Mouse (Mus musculus) neural tube, embryonic 14.5 days (tissue): ENCODE data around the gene Fto. TPM values are rescaled to one million over a fixed set of nuclear protein-coding genes. Genes with fewer than 3 reads are reported as not detected.

Source experiments
- ATAC-seq: fragments of 200-750 bp; cut with Nextera tagmentation; 2 replicates; pipeline ENCODE4 v1.8.0; 2017; ENCODE audit warnings: low read depth, mild to moderate bottlenecking, moderate TSS enrichment, moderate library complexity
- H3K27ac ChIP-seq: fragments of 300-500 bp; sonication (generic); 2 replicates; pipeline ENCODE4 v1.5.1; 2014; ENCODE audit warnings: low read depth, mild to moderate bottlenecking, control low read depth, low read length, moderate library complexity, mixed read lengths
- H3K27me3 ChIP-seq: fragments of 300-500 bp; sonication (generic); 2 replicates; pipeline ENCODE4 v1.6.1; 2014; ENCODE audit warnings: low read length; ENCODE audit not compliant: control insufficient read depth, insufficient read depth
- H3K36me3 ChIP-seq: fragments of 300-500 bp; sonication (generic); 2 replicates; pipeline ENCODE4 v1.6.1; 2014; ENCODE audit warnings: low read length, mixed read lengths; ENCODE audit not compliant: control insufficient read depth, insufficient read depth
- H3K4me1 ChIP-seq: fragments of 300-500 bp; sonication (generic); 2 replicates; pipeline ENCODE4 v1.6.1; 2014; ENCODE audit warnings: low read length; ENCODE audit not compliant: control insufficient read depth, insufficient read depth
- H3K4me2 ChIP-seq: fragments of 300-500 bp; sonication (generic); 2 replicates; pipeline ENCODE4 v1.6.1; 2014; ENCODE audit warnings: mild to moderate bottlenecking, low read depth, low read length, control low read depth
- H3K4me3 ChIP-seq: fragments of 300-500 bp; sonication (generic); 2 replicates; pipeline ENCODE4 v1.5.1; 2014; ENCODE audit warnings: low read depth, low read length, control low read depth, mixed read lengths
- H3K9ac ChIP-seq: fragments of 300-500 bp; sonication (generic); replicated peaks from 2 replicates; pipeline ENCODE4 v1.6.1; 2014; ENCODE audit warnings: low read depth, mild to moderate bottlenecking, control low read depth, low read length, mixed read lengths
- H3K9me3 ChIP-seq: fragments of 300-500 bp; sonication (generic); 2 replicates; pipeline ENCODE4 v1.6.1; 2016; ENCODE audit warnings: low read length; ENCODE audit not compliant: control insufficient read depth
- WGBS: fragments of 180-500 bp; shearing (Covaris S2); extraction: QIAGEN DNeasy Blood & Tissue Kit; methylation state at CpG from one replicate; pipeline ENCODE4 v1.1.7; 2014; 5-methylcytosine and 5-hydroxymethylcytosine counted together
- polyA plus RNA-seq: library from polyadenylated mRNA; unstranded; fragments of >200 nt; fragmentation: Nextera tagmentation; extraction: Ambion mirVana; gene quantifications from 2 replicates; pipeline ENCODE4 v1.2.1, GENCODE M21; 2014

Gene Fto
- polyA plus RNA-seq, 1 experiment from 2014 or later = 144 TPM

- H3K4me3 ChIP-seq = no peak overlapping the region
- no peak overlapping the region for H3K4me2 ChIP-seq
- 88% methylated on average over 3 of the region's 3 CpGs for WGBS
- no peaks in the 10 kb centered on the region for H3K36me3 ChIP-seq
- H3K9ac ChIP-seq = no peak overlapping the region
- H3K9me3 ChIP-seq = no peaks in the 10 kb centered on the region
- no peak for ATAC-seq
- no peak overlapping the region for H3K27ac ChIP-seq
- H3K27me3 ChIP-seq = no peaks in the 10 kb centered on the region
- H3K4me1 ChIP-seq = 0 out of 2 replicates have a peak, but pooled peaks cover 3% of the 10 kb centered on the region
Measured at GRCm38 (mm10) chr8:91577605-91578004, 264.3 kb downstream of the Fto start.

- H3K36me3 ChIP-seq = no peaks in the 10 kb centered on the region
- no peak overlapping the region for H3K4me3 ChIP-seq
- no peak overlapping the region for H3K4me2 ChIP-seq
- 67% methylated on average over 11 of the region's 11 CpGs for WGBS
- H3K27me3 ChIP-seq = no peaks in the 10 kb centered on the region
- ATAC-seq = no peak
- no peaks in the 10 kb centered on the region for H3K4me1 ChIP-seq
- no peaks in the 10 kb centered on the region for H3K9me3 ChIP-seq
- no peak overlapping the region for H3K27ac ChIP-seq
- no peak overlapping the region for H3K9ac ChIP-seq
Measured at GRCm38 (mm10) chr8:91584620-91585415, 271.5 kb downstream of the Fto start.

DNA sequence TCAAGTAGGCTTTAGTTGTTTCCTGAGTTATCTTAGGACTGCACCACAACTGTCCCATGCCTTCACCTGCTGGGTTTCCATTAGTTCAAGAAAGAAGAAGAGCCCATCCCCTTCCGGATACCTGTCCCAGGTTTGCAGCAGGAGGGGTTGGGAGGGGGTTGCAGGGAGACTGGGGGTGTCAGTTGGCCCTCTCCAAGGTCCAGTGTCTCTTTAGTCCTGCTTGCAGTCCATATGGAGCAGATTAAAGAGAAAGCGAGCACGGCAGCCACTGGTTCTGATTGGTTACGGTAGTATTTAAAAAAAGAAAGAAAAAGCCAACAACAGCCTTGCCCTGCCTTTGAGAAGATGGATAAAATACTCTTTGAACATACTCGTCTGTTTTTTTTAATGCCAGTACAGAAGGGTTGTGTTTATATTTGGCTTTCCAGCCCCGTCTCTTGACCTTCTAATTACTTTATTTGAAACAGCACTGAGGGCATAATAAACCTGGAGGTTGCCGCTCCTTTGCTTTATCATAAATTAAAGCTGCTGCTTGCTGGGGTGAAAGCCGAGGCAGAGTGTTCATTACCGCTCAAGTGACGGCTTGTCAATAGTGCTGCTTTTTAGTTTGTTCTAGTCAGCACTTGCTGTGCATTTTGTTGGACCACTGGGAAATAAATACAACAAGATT is 279.2 kb downstream of the Fto start:
- WGBS = 17% methylated on average over 10 of the region's 10 CpGs
- peaks cover 5% of the 10 kb centered on the region for H3K4me1 ChIP-seq
- H3K9ac ChIP-seq = no peak overlapping the region
- no peak overlapping the region for H3K4me3 ChIP-seq
- no peak for ATAC-seq
- peak overlapping the region; percentile 8 for H3K4me2 ChIP-seq
- H3K36me3 ChIP-seq = no peaks in the 10 kb centered on the region
- no peak overlapping the region for H3K27ac ChIP-seq
- no peaks in the 10 kb centered on the region for H3K9me3 ChIP-seq
- no peaks in the 10 kb centered on the region for H3K27me3 ChIP-seq

DNA sequence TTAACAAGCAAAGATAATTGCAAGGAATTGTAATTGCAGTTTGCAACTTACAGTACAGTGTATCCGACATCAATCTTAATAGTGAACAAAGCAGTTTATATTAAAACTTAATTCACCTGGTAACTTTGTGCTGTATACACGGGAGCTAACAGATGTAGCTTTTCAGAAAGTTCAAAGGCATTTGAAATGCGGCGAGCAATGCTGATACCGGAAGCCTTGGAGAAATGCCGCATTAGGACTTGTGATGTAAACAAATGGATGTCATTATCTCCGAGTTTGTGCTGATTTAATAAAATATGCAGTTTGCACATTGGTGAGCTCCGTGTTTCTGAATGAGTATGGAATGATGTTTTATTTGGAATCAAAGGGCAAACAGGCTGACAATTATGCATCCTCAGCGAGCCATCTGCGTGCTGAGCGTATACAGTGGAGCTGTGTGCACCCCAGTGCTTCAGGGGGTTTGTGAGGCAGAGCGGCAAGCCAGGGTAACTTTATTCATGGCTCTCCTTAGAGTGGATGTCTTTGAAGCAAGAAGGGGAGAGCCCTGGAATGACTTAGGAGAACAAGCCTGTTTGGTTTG is 280.0 kb downstream of the Fto start:
- no peak overlapping the region for H3K4me2 ChIP-seq

GRCm38 (mm10) chr8:91599349-91599837 is 286.1 kb downstream of the Fto start:
- WGBS = 18% methylated on average over 14 of the region's 14 CpGs
- ATAC-seq = no peak
- no peaks in the 10 kb centered on the region for H3K27me3 ChIP-seq

More for the DNA sequence above, 280.0 kb downstream of the Fto start:
- Histone ChIP-seq H3K4me1 (peaks cover 5% of the 10 kb centered on the region), H3K9ac (no peak overlapping the region), H3K9me3 (no peaks in the 10 kb centered on the region), H3K27me3 (no peaks in the 10 kb centered on the region), H3K36me3 (no peaks in the 10 kb centered on the region), H3K4me3 (no peak overlapping the region), H3K27ac (no peak overlapping the region)
- ATAC-seq = no peak
- WGBS = 26% methylated on average over 12 of the region's 12 CpGs

GRCm38 (mm10) chr8:91603751-91604150 is 290.4 kb downstream of the Fto start:
- H3K4me2 ChIP-seq = no peak overlapping the region
- H3K9ac ChIP-seq = no peak overlapping the region
- H3K36me3 ChIP-seq = no peaks in the 10 kb centered on the region
- H3K4me1 ChIP-seq = no peaks in the 10 kb centered on the region
- no peak overlapping the region for H3K27ac ChIP-seq
- no peak overlapping the region for H3K4me3 ChIP-seq
- no peak for ATAC-seq
- 0 out of 2 replicates have a peak, but pooled peaks cover 2% of the 10 kb centered on the region for H3K27me3 ChIP-seq
- no peaks in the 10 kb centered on the region for H3K9me3 ChIP-seq
- WGBS = 90% methylated on average over 9 of the region's 9 CpGs

More at GRCm38 (mm10) chr8:91599349-91599837, 286.1 kb downstream of the Fto start:
- H3K9me3 ChIP-seq = no peaks in the 10 kb centered on the region
- H3K4me3 ChIP-seq = no peak overlapping the region
- H3K9ac ChIP-seq = no peak overlapping the region
- no peak overlapping the region for H3K27ac ChIP-seq
- no peaks in the 10 kb centered on the region for H3K36me3 ChIP-seq
- H3K4me2 ChIP-seq = no peak overlapping the region
- no peaks in the 10 kb centered on the region for H3K4me1 ChIP-seq

- no peak overlapping the region for H3K4me3 ChIP-seq
- H3K4me1 ChIP-seq = no peaks in the 10 kb centered on the region
- H3K4me2 ChIP-seq = no peak overlapping the region
- ATAC-seq = no peak
- no peak overlapping the region for H3K9ac ChIP-seq
- H3K27me3 ChIP-seq = 0 out of 2 replicates have a peak, but pooled peaks cover 2% of the 10 kb centered on the region
- 93% methylated on average over 8 of the region's 8 CpGs for WGBS
- H3K36me3 ChIP-seq = no peaks in the 10 kb centered on the region
- no peaks in the 10 kb centered on the region for H3K9me3 ChIP-seq
- no peak overlapping the region for H3K27ac ChIP-seq
Measured at GRCm38 (mm10) chr8:91605901-91606300, 292.6 kb downstream of the Fto start.

DNA sequence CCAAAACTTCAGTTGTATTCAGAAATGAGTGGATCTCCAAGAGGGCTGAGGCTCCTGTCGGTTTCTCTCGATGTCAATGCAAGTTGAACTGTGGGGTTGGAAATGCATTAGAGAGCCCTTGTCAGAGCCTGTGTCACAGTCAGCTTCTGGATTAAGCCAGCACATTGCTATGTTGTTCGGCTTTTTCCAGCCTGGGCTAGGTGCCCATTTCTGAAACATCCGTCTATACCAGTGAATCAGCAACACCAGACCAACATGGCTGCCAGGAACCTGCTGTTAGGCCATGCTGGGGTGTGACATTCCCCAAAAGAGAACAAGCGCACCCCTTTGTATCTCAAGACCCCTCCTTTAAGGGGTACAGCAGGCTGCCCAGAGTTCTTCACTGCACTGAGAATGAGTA is 293.8 kb downstream of the Fto start:
- no peaks in the 10 kb centered on the region for H3K9me3 ChIP-seq
- 84% methylated on average over 5 of the region's 5 CpGs for WGBS
- 0 out of 2 replicates have a peak, but pooled peaks cover 2% of the 10 kb centered on the region for H3K27me3 ChIP-seq
- H3K27ac ChIP-seq = no peak overlapping the region
- no peak overlapping the region for H3K9ac ChIP-seq
- H3K4me3 ChIP-seq = no peak overlapping the region
- no peak overlapping the region for H3K4me2 ChIP-seq
- ATAC-seq = no peak
- peaks cover 9% of the 10 kb centered on the region; the same call in 1 of the 2 replicates for H3K4me1 ChIP-seq
- H3K36me3 ChIP-seq = no peaks in the 10 kb centered on the region

- WGBS = 53% methylated on average over 7 of the region's 7 CpGs
- no peaks in the 10 kb centered on the region for H3K9me3 ChIP-seq
- H3K9ac ChIP-seq = no peak overlapping the region
- no peak overlapping the region for H3K4me2 ChIP-seq
- ATAC-seq = no peak
- no peak overlapping the region for H3K27ac ChIP-seq
- peaks cover 9% of the 10 kb centered on the region for H3K27me3 ChIP-seq
- H3K4me1 ChIP-seq = peaks cover 20% of the 10 kb centered on the region
- no peaks in the 10 kb centered on the region for H3K36me3 ChIP-seq
- no peak overlapping the region for H3K4me3 ChIP-seq
Measured at GRCm38 (mm10) chr8:91611191-91611590, 297.9 kb downstream of the Fto start.
